Mouse (Mus musculus) myocyte (in vitro differentiated cells): ENCODE data around the gene Tmem86a.

ENCODE experiments used
- MAX ChIP-seq: IDR thresholded peaks from one replicate; pipeline ENCODE4 v1.6.1; 2011; ENCODE audit warnings: low read depth, mild to moderate bottlenecking, control low read depth
- POLR2A ChIP-seq: IDR thresholded peaks from one replicate; pipeline ENCODE4 v1.6.1; 2011; ENCODE audit warnings: low read depth, mild to moderate bottlenecking, control low read depth, moderate library complexity; ENCODE audit not compliant: insufficient read length
- TCF3 ChIP-seq: IDR thresholded peaks from one replicate; pipeline ENCODE4 v1.6.1; 2011; ENCODE audit warnings: low read depth, control low read depth; ENCODE audit not compliant: insufficient read length

- TF ChIP-seq TCF3 (no peak), MAX (no peak), POLR2A (no peak)
These were observed 48.9 kb downstream of the Tmem86a start for GRCm38 (mm10) chr7:47099306-47099705.
